Mouse (Mus musculus): ENCODE measurements at regions not wholly inside any gene's neighbourhood (a gene's known extent, or its start where the extent isn't known, plus 50 kb on each side); places are given as distances from the start of the nearest gene placed in this dataset.

DNA sequence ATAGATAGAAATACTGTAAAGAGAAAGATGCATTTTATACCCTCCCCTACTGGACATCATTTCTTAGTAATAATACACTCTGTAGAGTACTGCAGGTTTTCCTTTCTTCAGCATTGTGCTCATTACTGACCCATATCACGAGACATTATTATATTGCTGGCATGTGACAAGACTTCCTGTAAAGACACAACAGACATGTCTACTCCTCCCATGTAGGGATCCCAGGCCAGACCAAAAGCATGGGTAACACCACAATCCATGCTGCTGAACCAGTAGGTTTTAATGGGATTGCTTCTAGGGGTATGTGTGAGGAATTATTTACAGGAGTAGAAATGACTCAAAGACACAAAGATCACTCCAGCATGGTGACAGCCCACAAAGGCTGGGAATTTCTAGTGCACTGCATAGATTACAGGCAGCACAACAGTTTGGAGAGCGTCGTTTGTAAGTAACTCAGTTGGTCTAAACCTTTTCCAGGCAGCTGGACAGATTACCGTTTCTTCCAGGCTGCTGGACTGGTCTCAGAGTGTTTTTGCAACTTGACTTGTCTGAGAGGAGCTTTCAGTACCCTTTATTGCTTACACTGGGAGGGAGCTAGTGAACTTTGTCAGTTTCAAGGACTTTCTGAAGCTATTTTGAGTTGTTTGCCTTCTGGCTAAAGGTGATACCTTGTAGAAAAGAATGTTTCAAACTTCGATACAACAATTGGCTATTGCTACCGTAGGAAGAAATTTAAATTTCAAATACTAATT is 345.2 kb upstream of the Sel1l start:
- H3K4me3 ChIP-seq (replicated peaks; ENCODE audit: low read length) = no peak overlapping the region
- H3K27me3 ChIP-seq (ENCODE audit: insufficient read depth, low read length) = no peaks in the 10 kb centered on the region
- no peaks in the 10 kb centered on the region for H3K9me3 ChIP-seq (ENCODE audit: low read length)
- no peak for TF ChIP-seq CTCF (conservative IDR thresholded peaks at IDR 0.05; ENCODE audit: low read length)
- no peak for TF ChIP-seq NANOG (IDR thresholded peaks at IDR 0.05; ENCODE audit: borderline replicate concordance, low read length)
- TF ChIP-seq POU5F1 (IDR thresholded peaks at IDR 0.05; ENCODE audit: borderline replicate concordance, low read length) = no peak
- H3K4me1 ChIP-seq (replicated peaks; ENCODE audit: low read depth, low read length) = no peaks in the 10 kb centered on the region
- no peaks in the 10 kb centered on the region for H3K36me3 ChIP-seq (ENCODE audit: insufficient read depth, low read length)

DNA sequence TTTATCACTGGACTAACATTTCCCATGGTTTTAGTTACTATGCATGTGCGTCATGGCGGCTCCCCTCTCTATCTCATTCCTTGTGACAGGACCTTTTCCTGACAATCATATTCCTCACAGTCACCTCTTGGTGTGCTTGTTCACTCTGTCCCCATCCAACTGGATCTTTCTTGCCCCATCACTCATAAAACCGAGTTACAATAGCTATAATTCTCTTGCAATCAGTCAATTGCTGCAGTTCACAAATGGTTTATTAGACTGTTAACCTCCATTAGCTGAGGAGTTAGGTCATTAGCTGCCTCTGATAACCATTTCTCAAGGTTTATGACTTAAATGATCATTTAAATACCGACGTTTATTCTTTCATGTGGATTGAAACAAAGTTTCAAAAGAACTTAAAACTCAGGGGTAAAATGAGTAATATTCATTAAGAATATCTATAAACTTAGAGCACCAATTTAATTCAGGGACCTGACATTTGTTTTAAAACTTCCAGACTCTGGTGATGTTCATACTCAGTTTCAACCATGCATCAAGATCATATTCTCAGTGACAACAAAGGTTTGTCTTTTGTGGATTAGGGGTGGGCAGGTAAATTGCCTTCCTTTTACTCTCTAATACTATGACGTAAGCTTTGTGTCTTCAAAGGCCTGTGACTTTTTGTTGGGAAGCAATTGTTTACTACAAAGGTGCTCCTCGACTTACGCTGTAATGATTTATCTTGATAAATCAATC is 344.4 kb upstream of the Sel1l start:
- no peak for TF ChIP-seq CTCF (conservative IDR thresholded peaks at IDR 0.05; ENCODE audit: low read length)
- no peak for TF ChIP-seq POU5F1 (IDR thresholded peaks at IDR 0.05; ENCODE audit: borderline replicate concordance, low read length)
- no peak for TF ChIP-seq NANOG (IDR thresholded peaks at IDR 0.05; ENCODE audit: borderline replicate concordance, low read length)
- no peaks in the 10 kb centered on the region for H3K9me3 ChIP-seq (ENCODE audit: low read length)

GRCm38 (mm10) chr12:92189022-92189421 is 340.1 kb upstream of the Sel1l start:
- Histone ChIP-seq H3K9me3 (ENCODE audit: low read length) (no peaks in the 10 kb centered on the region), H3K36me3 (ENCODE audit: insufficient read depth, low read length) (no peaks in the 10 kb centered on the region), H3K4me1 (replicated peaks; ENCODE audit: low read depth, low read length) (no peaks in the 10 kb centered on the region), H3K27me3 (ENCODE audit: insufficient read depth, low read length) (no peaks in the 10 kb centered on the region), H3K4me3 (replicated peaks; ENCODE audit: low read length) (no peak overlapping the region)
- TF ChIP-seq POU5F1 (IDR thresholded peaks at IDR 0.05; ENCODE audit: borderline replicate concordance, low read length) (no peak), NANOG (IDR thresholded peaks at IDR 0.05; ENCODE audit: borderline replicate concordance, low read length) (no peak), CTCF (conservative IDR thresholded peaks at IDR 0.05; ENCODE audit: low read length) (no peak)

More for the DNA sequence above, 344.4 kb upstream of the Sel1l start:
- Histone ChIP-seq H3K4me3 (replicated peaks; ENCODE audit: low read length) (no peak overlapping the region), H3K4me1 (replicated peaks; ENCODE audit: low read depth, low read length) (no peaks in the 10 kb centered on the region), H3K36me3 (ENCODE audit: insufficient read depth, low read length) (no peaks in the 10 kb centered on the region), H3K27me3 (ENCODE audit: insufficient read depth, low read length) (no peaks in the 10 kb centered on the region)

- no peaks in the 10 kb centered on the region for H3K27me3 ChIP-seq (ENCODE audit: insufficient read depth, low read length)
- TF ChIP-seq CTCF (conservative IDR thresholded peaks at IDR 0.05; ENCODE audit: low read length) (no peak), POU5F1 (IDR thresholded peaks at IDR 0.05; ENCODE audit: borderline replicate concordance, low read length) (no peak), NANOG (IDR thresholded peaks at IDR 0.05; ENCODE audit: borderline replicate concordance, low read length) (no peak)
- H3K36me3 ChIP-seq (ENCODE audit: insufficient read depth, low read length) = no peaks in the 10 kb centered on the region
- H3K4me1 ChIP-seq (replicated peaks; ENCODE audit: low read depth, low read length) = no peaks in the 10 kb centered on the region
- H3K9me3 ChIP-seq (ENCODE audit: low read length) = no peaks in the 10 kb centered on the region
- no peak overlapping the region for H3K4me3 ChIP-seq (replicated peaks; ENCODE audit: low read length)
Measured at GRCm38 (mm10) chr12:92187133-92187482, 338.2 kb upstream of the Sel1l start.

DNA sequence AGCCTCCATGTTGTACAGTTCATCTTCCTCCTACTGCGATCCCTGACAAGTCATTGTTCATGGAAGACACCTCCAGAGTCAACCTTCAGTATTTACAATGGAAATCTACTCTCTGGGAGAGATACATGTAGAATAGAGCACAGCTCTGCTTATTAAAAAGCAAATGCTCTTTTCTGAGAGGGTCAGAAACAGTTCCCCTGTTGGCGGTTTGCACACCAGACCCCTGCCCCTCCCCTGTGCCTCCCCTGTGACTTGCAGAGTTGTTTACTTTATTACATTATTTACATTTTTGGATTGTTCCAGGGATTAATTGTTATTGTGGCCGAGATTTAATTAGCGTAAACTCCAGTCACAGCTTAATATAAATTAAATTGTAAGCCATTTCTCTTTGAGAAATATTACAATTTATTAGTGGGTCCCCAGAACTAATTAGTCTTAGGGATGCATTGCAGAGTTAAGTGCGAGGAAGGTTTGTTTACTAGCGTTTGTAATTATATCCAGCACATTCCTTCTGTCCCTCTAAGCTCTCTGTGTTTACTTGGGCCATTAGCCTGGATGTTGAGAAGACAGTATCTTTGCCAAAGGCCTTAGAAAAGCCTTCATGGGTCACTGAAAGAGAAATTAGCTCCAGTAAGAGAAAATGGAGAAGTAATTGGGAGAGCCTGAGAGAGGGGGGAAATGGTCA is 337.6 kb upstream of the Sel1l start:
- H3K4me3 ChIP-seq (replicated peaks; ENCODE audit: low read length) = no peak overlapping the region
- no peaks in the 10 kb centered on the region for H3K27me3 ChIP-seq (ENCODE audit: insufficient read depth, low read length)
- H3K9me3 ChIP-seq (ENCODE audit: low read length) = no peaks in the 10 kb centered on the region
- TF ChIP-seq CTCF (conservative IDR thresholded peaks at IDR 0.05; ENCODE audit: low read length) = no peak
- TF ChIP-seq POU5F1 (IDR thresholded peaks at IDR 0.05; ENCODE audit: borderline replicate concordance, low read length) = no peak
- TF ChIP-seq NANOG (IDR thresholded peaks at IDR 0.05; ENCODE audit: borderline replicate concordance, low read length) = no peak
- H3K4me1 ChIP-seq (replicated peaks; ENCODE audit: low read depth, low read length) = no peaks in the 10 kb centered on the region
- H3K36me3 ChIP-seq (ENCODE audit: insufficient read depth, low read length) = no peaks in the 10 kb centered on the region

- H3K27me3 ChIP-seq (ENCODE audit: insufficient read depth, low read length) = no peaks in the 10 kb centered on the region
- no peaks in the 10 kb centered on the region for H3K4me1 ChIP-seq (replicated peaks; ENCODE audit: low read depth, low read length)
- TF ChIP-seq NANOG (IDR thresholded peaks at IDR 0.05; ENCODE audit: borderline replicate concordance, low read length) (no peak), CTCF (conservative IDR thresholded peaks at IDR 0.05; ENCODE audit: low read length) (no peak), POU5F1 (IDR thresholded peaks at IDR 0.05; ENCODE audit: borderline replicate concordance, low read length) (no peak)
- no peaks in the 10 kb centered on the region for H3K9me3 ChIP-seq (ENCODE audit: low read length)
- no peak overlapping the region for H3K4me3 ChIP-seq (replicated peaks; ENCODE audit: low read length)
- no peaks in the 10 kb centered on the region for H3K36me3 ChIP-seq (ENCODE audit: insufficient read depth, low read length)
Measured at GRCm38 (mm10) chr12:92179292-92179691, 330.3 kb upstream of the Sel1l start.

DNA sequence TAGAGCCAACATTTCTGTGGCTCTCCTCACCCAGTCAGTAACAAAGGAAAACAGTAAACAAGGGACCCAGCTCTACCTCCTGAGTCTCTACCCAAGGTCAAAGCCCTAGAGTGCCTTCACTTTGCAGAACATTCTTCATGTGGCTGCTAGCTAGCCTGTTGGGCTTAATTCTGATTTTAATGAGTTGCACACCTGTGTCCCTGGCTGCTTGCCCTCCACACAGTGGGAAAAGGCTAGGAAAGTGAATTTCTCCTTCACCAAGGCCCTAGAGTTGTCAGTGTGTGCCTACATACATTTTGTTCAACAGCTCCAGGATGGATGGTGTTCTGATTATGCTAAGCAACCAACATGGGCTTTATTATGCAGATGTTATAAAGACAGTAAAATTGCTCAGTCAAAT is 307.8 kb upstream of the Sel1l start:
- Histone ChIP-seq H3K36me3 (ENCODE audit: insufficient read depth, low read length) (no peaks in the 10 kb centered on the region), H3K4me1 (replicated peaks; ENCODE audit: low read depth, low read length) (peaks cover 5% of the 10 kb centered on the region), H3K27me3 (ENCODE audit: insufficient read depth, low read length) (no peaks in the 10 kb centered on the region), H3K4me3 (replicated peaks; ENCODE audit: low read length) (no peak overlapping the region), H3K9me3 (ENCODE audit: low read length) (no peaks in the 10 kb centered on the region)
- TF ChIP-seq CTCF (conservative IDR thresholded peaks at IDR 0.05; ENCODE audit: low read length) (no peak), POU5F1 (IDR thresholded peaks at IDR 0.05; ENCODE audit: borderline replicate concordance, low read length) (no peak), NANOG (IDR thresholded peaks at IDR 0.05; ENCODE audit: borderline replicate concordance, low read length) (no peak)

DNA sequence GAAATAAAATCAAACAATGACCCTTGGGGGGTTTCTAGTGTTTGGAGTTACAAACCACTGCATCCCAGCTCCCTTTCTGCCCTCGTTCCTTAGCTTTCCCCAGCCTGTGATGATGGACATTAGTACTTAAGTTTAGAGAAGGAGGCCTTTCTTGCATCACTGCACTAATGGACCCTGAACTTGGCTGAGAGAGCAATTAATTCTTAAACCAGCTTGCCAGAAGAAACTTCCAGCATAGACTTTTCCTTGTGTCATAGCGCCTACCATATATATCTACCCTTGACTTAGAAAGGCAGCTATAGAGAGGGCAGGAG is 303.9 kb upstream of the Sel1l start:
- no peak for TF ChIP-seq CTCF (conservative IDR thresholded peaks at IDR 0.05; ENCODE audit: low read length)
- TF ChIP-seq NANOG (IDR thresholded peaks at IDR 0.05; ENCODE audit: borderline replicate concordance, low read length) = no peak
- no peak for TF ChIP-seq POU5F1 (IDR thresholded peaks at IDR 0.05; ENCODE audit: borderline replicate concordance, low read length)
- peaks cover 5% of the 10 kb centered on the region for H3K4me1 ChIP-seq (replicated peaks; ENCODE audit: low read depth, low read length)
- H3K36me3 ChIP-seq (ENCODE audit: insufficient read depth, low read length) = no peaks in the 10 kb centered on the region
- no peak overlapping the region for H3K4me3 ChIP-seq (replicated peaks; ENCODE audit: low read length)
- no peaks in the 10 kb centered on the region for H3K27me3 ChIP-seq (ENCODE audit: insufficient read depth, low read length)
- no peaks in the 10 kb centered on the region for H3K9me3 ChIP-seq (ENCODE audit: low read length)
